Mouse (Mus musculus) cerebellum, adult 2 months (tissue): ENCODE measurements at regions not wholly inside any gene's neighbourhood (a gene's known extent, or its start where the extent isn't known, plus 50 kb on each side); places are given as distances from the start of the nearest gene placed in this dataset.

Experiments used
- CTCF ChIP-seq: fragments of 200-500 bp; IDR thresholded peaks from 2 replicates; pipeline ENCODE4 v1.5.1; 2011; ENCODE audit warnings: low read depth, mild to moderate bottlenecking, control low read depth, low read length, moderate library complexity, borderline replicate concordance; ENCODE audit not compliant: insufficient read depth
- POLR2A ChIP-seq: fragments of 200-500 bp; IDR thresholded peaks from 2 replicates; pipeline ENCODE4 v1.6.1; 2011; ENCODE audit warnings: low read length, control low read depth, borderline replicate concordance; ENCODE audit not compliant: insufficient read depth

- TF ChIP-seq POLR2A (no peak), CTCF (no peak)
These were observed 142.1 kb upstream of the Plxnc1 start for GRCm38 (mm10) chr10:95086755-95087154.
